Mouse (Mus musculus): Measurements from ENCODE around the gene Sgpl1.
"Not testable (repeated sequence)": the region's sequence is repeated elsewhere in the genome, so short reads cannot be mapped to it uniquely, and the experiment has no call there.

Gene Sgpl1

GRCm38 (mm10) chr10:61155611-61156010 lies 8.1 kb upstream of the Sgpl1 start:
- DNase-seq (ENCODE audit: low read depth, low spot score), result no peak

DNA sequence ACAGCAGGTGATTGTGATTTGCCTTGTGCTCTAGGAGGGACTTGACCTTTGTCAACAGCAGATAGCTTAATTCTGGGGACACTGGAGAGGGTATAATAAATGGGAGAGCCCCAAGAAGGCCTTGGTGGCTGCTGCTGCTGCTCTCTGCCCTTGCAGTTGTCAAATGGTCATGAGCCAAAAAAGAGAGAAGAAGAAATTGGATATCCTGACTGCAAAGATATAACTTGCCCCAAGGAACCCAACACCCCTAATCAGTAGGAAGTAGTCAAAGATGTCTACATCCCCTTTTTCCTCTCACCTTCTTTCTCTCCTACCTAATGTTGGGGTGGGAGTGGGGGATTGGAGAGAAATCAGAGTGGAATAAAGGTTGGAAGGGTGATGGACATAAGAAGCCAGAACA lies 4.6 kb upstream of the Sgpl1 start:
- no peak for DNase-seq (ENCODE audit: low read depth, low spot score)

GRCm38 (mm10) chr10:61150616-61151015 lies 3.1 kb upstream of the Sgpl1 start:
- DNase-seq (ENCODE audit: low read depth, low spot score), result no peak

DNA sequence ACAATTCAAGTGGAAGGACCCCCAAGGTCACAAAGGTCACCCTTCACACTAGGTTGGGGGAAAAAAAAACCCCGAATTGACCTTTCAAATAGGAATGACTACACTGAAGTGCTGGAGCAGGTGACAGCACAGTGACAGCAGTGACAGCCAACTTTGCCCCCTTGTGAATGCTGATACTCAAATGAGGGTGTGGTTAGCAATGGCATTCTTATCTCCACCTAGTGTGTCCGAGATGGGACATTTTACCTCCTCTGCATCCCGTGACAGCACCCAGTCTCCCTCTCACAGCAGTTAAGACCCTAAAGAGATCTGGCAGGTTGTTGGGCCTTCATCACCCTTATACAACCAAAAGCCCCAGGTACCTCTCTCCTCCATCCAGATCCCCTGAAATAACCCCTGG lies 2.0 kb upstream of the Sgpl1 start:
- DNase-seq (ENCODE audit: low read depth, low spot score), result no peak

- no peak for DNase-seq (ENCODE audit: low read depth, low spot score)
Measured at GRCm38 (mm10) chr10:61146807-61147156, 721 bp downstream of the Sgpl1 start.

- peak; percentile 16 for DNase-seq (ENCODE audit: low read depth, low spot score)
Measured at GRCm38 (mm10) chr10:61146119-61146806, 1.2 kb downstream of the Sgpl1 start.

DNA sequence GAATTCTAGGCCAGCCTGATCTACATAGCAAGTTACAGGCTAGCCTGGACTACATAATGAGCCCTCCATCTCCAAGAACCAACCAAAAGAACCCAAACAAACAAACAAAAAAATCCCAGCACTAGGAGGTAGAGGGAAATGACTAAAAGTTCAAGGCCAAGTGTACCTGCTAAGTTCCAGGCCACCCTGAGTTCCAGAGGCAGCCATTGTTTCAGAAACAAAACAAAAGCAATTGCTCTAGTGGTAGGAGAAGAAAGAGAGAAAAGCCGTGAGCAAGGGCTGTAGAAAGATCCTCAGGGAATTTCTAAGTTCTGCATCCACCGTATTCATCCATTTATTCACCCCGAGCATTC lies 1.8 kb downstream of the Sgpl1 start:
- no peak for DNase-seq (ENCODE audit: low read depth, low spot score)

DNA sequence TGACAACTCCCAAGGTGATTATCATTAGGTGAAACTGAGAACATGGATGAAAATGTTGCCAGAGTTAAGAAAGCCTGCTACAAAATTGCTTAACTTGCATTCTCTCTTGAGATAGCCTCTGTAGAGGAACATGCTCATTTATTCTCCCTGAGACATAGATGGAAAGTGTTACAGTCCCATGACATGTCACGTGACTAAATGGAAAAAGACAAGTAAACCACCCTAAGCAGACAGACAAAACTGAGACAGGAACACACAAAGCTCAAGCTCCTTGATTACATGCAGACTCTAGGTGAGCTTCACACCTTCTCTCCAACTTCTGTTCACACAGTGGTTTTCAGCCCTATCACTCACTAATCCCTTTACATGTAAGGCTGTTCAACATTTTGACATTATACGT lies 4.2 kb downstream of the Sgpl1 start:
- no peak for DNase-seq (ENCODE audit: low read depth, low spot score)

GRCm38 (mm10) chr10:61137567-61137966 lies 9.9 kb downstream of the Sgpl1 start:
- no peak for DNase-seq (ENCODE audit: low read depth, low spot score)

DNA sequence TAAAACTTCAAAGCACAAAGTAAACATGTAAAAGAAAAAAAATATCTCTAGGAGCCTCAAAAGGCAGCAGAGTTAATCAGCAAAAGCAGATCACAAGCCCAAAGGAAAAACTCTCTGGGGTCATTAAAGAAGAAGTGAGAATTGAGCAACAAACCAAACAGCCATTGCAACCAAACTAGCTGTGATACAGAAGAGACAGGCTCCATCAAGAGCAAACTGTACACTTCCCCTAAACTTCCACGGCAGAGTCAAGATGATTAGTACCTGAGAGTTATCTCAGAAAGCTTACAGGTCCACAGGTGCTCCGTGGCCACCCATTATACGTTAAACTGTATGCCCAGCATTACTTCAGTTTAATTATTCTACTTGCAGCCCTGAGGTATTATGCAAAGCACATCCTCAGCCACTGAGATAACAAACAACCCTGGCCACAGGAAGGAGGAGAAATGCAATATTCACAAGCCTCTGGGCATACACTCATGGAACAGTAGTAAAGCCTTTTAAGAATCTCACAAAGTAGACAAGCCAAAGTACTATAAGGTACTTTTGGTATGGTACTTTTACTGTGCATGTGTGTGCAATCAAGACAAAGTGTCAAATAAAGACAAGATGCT lies 12.2 kb downstream of the Sgpl1 start:
- no peak for DNase-seq (ENCODE audit: low read depth, low spot score)

- no peak for DNase-seq (ENCODE audit: low read depth, low spot score)
Measured at GRCm38 (mm10) chr10:61134041-61134440, 13.5 kb downstream of the Sgpl1 start.

GRCm38 (mm10) chr10:61130959-61131358 lies 16.5 kb downstream of the Sgpl1 start:
- no peak for DNase-seq (ENCODE audit: low read depth, low spot score)

DNA sequence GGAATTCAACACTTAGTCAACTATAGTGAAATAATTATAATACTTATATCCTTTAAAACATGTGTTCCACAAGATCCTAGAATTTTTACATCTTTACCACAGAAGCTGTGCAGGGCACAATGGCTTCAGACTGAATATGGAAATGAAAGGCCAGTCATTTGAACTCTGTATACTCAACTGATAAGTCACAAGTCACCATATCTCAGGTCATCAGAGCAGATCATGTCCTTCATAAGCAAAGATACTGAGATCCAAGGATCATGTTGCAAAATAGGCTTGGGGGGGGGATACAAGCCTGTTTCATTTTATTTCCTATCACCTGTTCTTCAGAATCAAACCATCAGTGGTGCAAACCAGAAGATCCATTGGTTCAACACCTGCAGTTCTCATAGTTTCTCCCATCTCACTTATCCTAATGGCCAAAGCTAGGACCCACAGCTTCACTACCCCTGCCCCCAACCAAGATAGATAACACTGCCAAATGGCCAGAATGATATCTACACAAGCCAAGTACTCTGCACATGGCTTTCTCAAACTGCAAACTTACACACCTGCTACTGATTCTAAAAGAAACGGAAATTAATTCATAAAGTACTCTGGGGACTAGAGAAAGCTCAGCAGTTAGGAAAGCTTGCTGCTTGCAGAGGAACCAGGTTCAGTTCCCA lies 18.7 kb downstream of the Sgpl1 start:
- DNase-seq (ENCODE audit: low read depth, low spot score), result no peak

- no peak for DNase-seq (ENCODE audit: low read depth, low spot score)
Measured at GRCm38 (mm10) chr10:61124462-61124861, 23.0 kb downstream of the Sgpl1 start.

GRCm38 (mm10) chr10:61123276-61123913 lies 24.1 kb downstream of the Sgpl1 start:
- no peak for DNase-seq (ENCODE audit: low read depth, low spot score)

- not testable (repeated sequence) for DNase-seq (ENCODE audit: low read depth, low spot score)
Measured at GRCm38 (mm10) chr10:61121732-61122131, 25.8 kb downstream of the Sgpl1 start.

- DNase-seq (ENCODE audit: low read depth, low spot score), result no peak
Measured at GRCm38 (mm10) chr10:61114246-61114720, 33.2 kb downstream of the Sgpl1 start.

DNA sequence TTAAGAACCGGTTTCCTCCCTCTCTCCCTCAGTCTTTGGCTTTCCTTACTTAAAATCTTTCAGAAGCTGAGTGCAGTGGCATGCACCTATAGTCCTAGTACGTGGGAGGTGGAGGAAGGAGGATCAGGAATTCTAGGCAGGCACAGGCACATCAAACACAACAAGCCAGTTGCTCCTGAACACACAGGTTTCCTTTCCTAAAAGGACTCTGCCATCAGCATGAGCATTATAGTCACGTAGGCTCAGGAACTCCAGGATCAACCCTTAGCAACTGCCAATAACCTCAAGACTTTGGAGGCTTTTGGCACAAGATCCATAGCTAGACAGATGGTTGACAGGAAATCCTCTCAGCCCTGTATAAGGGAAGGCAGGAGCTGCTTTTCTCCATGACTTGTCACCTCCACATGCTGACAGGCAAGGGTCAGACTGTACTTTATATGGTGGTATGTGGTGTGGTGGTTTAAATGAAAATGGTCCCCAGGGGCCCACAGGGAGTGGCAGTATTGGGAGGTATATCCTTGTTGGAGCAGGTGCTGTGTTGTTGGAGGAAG lies 43.9 kb downstream of the Sgpl1 start:
- no peak for DNase-seq (ENCODE audit: low read depth, low spot score)

DNA sequence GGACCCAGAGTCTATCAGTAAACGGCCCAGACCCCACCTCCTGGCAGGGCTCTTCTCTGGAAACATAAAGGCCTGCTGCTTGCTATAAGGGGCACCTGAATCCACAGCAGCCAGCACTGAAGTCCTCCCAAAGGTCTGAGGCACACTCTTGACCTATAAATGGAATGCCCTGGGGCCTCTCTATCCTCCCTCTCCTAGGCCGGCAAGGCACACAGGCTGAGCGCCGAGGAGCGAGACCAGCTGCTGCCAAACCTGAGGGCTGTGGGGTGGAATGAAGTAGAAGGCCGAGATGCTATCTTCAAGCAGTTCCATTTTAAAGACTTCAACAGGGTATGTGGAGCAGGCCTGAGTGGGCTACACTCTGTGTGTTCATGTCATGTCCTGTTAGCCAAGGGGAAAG lies 55.6 kb downstream of the Sgpl1 start:
- DNase-seq (ENCODE audit: low read depth, low spot score), result no peak

DNA sequence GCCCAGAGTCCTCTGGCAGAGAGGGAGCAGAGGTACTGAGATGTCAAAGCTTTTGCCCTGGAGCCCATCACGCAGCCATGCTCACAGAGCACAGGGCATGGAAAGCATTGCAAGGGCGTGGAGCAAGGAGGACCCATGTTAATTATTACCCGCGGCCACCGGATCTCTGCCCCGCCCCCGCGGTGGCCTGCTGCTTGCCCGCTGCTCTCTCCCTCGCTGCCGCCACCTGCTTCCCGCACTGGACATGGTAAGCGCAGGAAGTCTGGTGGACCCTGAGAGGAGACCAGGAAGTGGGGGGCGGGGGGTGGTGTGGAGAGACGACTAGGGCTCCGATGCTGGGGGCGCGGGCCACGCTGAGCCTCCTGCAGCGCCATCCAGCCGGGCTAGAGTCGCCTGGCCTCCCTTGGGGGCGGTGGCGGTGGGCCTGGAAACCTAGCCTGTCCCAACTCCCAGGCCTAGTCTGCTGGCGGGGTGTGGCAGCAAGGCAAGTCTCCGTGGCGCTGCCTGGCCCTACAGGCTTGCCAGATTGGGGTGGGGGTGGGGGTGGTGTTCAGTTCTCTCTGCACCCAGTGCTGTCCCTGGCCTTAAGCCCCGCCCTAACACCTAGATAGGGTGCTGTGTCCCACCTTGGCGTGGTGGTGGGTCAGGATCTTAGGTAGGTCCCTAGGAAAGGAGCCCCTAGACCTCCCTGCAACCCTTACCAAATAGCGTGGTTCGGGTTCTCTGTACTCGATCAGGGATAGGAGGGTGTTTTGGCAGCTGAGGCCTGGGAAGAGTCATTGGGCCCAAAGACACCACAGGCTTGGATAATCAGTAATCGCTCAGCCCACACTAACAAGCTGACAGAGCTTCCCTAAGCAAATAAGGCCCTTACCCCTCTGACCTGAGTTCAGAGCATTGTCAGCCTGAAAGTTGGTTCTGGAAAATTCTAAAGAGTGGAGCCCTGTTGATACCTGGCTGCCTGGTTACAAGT lies 58.0 kb downstream of the Sgpl1 start, which contains the start of gene Pcbd1:
Gene Pcbd1 (plus strand): TSS at position 162 of the 973 bp plus-strand sequence.
- no peak for DNase-seq (ENCODE audit: low read depth, low spot score)

DNA sequence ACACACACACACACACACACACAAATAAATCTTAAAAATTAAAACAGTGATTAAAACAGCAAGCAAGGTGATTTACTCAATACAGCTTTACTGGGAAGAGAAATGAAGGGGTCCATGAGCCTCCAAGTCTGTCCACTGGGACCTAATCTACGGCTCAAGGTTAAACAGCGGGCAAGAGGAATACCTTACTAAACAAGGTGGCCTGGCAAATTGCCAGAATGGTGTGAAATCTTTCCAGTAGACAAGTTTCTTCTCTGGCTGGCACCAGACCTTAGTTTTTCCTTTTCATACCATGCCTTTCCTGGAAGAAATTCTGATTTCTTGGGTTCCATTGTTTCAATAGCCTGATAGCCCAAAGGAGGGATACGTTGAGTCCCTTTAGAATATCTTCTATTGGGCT lies 59.0 kb downstream of the Sgpl1 start:
- no peak for DNase-seq (ENCODE audit: low read depth, low spot score)
